Mouse (Mus musculus) Patski (cell line): Measurements from ENCODE around the gene Cmss1. TPM values are rescaled to one million over a fixed set of nuclear protein-coding genes. Genes with fewer than 3 reads are reported as not detected.

Experiments used
- ATAC-seq: fragments of 100-300 bp; one replicate; pipeline ENCODE4 v1.8.0; 2021
- CTCF ChIA-PET: fragments of 350-600 bp; sonication (Branson Sonifier 250); formaldehyde crosslinking; loops from one replicate; lab custom pipeline; 2022; ENCODE audit warnings: inconsistent platforms; lab: Charles Lee
- POLR2A ChIA-PET: fragments of 350-600 bp; sonication (Branson Sonifier 250); formaldehyde crosslinking; loops from one replicate; lab custom pipeline; 2022; ENCODE audit warnings: antibody characterized with exemption, inconsistent platforms; lab: Charles Lee
- DNase-seq: peaks from one replicate; pipeline ENCODE4 v3.0.0-alpha.2; 2011; ENCODE audit warnings: low read depth, low spot score
- H3K27me3 ChIP-seq: fragments of 371-371 bp; one replicate; pipeline ENCODE4 v1.5.1; 2021
- CTCF ChIP-seq: fragments of 100-300 bp; IDR thresholded peaks from one replicate; pipeline ENCODE4 v1.5.1; 2021
- in situ Hi-C: fragments of 300-500 bp; cut with MboI; formaldehyde crosslinking; loops from 3 replicates; pipeline ENCODE4 v1.11.1; 2018; ENCODE audit warnings: low pct_unique_long_range_greater_than_20kb, mixed read lengths
- polyA plus RNA-seq: library from polyadenylated mRNA; unstranded; gene quantifications from one replicate; pipeline ENCODE4 v1.2.3, GENCODE M21; 2021

Gene Cmss1
- polyA plus RNA-seq, 1 experiment from 2014 or later, result 13.8 TPM

DNA sequence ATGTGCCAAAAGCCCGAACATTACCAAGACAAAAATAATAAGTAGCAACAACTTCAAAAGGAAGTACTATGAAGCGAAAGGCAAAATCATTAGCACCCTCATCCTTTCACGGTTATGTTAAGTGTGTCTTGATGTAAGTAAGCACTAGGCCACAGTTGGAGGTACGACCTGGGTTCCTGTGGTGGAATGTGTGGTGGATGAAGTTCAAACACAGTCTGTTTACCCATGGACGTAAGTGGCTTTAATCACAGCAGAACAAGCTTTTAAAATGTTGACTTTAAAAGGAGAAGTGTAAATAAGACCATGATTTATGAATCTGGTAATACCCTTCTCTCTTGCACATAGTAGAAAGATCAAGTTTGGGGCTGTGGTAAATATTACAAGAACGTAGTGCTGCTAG is 100.5 kb downstream of the Cmss1 start:
- POLR2A ChIA-PET, result no interaction called here
- no peak for ATAC-seq

DNA sequence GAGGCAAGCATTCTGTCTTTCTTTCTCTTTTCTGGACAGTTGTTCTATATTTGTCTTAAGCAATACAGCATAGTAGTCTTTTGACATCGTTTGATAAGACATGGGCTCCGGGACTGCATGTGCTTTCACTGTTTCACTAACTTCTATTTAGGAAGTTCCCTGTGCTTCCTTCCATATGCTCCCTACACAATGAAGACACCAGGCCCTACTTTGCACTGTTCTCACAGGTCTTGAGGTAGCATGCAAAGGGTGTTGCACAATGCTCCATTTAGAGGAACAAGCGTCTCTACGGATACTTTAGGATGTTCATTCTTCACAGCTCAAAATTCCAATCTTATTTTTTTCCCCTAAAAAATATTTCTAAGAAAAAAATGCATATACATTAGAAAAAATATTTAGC is 101.9 kb downstream of the Cmss1 start:
- in situ Hi-C loops, result no loop called here
- ATAC-seq (no peak), DNase-seq (no peak)
- POLR2A ChIA-PET, result no interaction called here
- CTCF ChIA-PET, result interaction anchor here (1.1 kb wide), 1 partner anchor 9 kb away, joined by 3 read pairs; no protein-coding TSS in a partner anchor
- no peak for TF ChIP-seq CTCF
- no peaks in the 10 kb centered on the region for H3K27me3 ChIP-seq

More for the DNA sequence above, 100.5 kb downstream of the Cmss1 start:
- CTCF ChIA-PET, result no interaction called here
- H3K27me3 ChIP-seq, result no peaks in the 10 kb centered on the region
- TF ChIP-seq CTCF, result no peak
- DNase-seq, result no peak
- in situ Hi-C loops, result no loop called here

DNA sequence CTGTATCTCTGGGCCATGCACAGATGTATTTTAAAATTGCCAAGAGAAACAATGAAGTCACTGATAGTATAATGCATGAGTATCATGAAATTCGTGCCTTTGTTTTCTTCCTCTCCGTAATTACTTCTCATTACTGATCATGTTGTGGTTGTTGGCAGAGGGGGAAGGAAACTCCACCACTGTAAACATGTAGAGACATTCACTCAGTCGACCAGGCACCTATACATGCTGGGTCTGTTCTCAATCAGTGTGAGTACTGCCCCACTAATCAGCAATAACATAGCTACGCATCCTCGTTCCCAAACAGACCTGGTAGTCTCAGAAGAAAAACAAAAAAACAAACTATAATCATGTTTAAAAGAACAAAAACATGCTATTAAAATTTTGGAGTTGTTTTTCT is 103.9 kb downstream of the Cmss1 start:
- TF ChIP-seq CTCF, result no peak
- in situ Hi-C loops, result no loop called here
- no peaks in the 10 kb centered on the region for H3K27me3 ChIP-seq
- ATAC-seq (no peak), DNase-seq (no peak)
- CTCF ChIA-PET, result no interaction called here
- POLR2A ChIA-PET, result no interaction called here

DNA sequence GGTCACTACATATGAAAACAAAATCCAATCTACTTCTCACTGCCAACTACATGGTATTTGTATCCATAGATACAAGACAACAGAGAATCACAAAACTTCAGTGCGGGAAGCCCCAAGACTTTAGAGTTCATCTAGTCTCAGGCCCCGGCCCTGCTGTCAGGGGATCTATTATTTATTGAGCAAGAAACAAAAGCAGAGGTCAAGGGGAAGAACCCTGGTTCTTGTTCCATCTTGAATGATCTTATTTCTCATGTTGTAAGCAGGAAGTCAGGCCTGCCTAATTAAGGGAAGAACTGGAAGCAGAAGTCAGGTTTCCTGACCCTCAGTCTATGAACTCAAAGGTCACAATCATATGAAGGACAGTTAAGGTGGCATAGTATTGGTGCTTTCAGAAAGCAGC is 104.4 kb downstream of the Cmss1 start:
- in situ Hi-C loops, result no loop called here
- ChIA-PET CTCF (interaction anchor here (2.1 kb wide), 1 partner anchor 14 kb away, joined by 6 read pairs; no protein-coding TSS in a partner anchor), POLR2A (no interaction called here)
- ATAC-seq (no peak), DNase-seq (no peak)
- no peaks in the 10 kb centered on the region for H3K27me3 ChIP-seq
- TF ChIP-seq CTCF, result no peak

DNA sequence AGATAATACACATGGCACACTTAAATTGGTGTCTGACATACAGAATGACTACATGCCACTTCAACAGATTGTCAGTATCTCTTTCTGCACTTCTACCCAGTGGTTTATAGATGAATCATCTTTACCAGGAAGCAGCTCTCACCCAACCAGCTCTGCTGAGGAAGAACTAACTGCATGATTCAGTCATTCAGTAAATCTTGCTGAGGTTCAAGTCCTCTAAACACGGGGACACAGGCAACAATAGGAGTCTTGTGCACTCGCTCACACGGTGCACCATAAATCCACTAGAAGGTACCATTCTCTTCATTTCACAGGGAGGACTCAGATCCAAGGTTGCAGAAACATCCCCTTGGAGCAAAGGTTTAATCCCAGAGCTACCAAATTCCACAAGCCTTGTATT is 105.8 kb downstream of the Cmss1 start:
- no peaks in the 10 kb centered on the region for H3K27me3 ChIP-seq
- CTCF ChIA-PET, result interaction anchor here (0.8 to 2.1 kb wide), 4 partner anchors 10 to 46 kb away, joined by 3 to 9 read pairs (median 4); no protein-coding TSS in a partner anchor
- no peak for TF ChIP-seq CTCF
- DNase-seq, result no peak
- in situ Hi-C loops, result no loop called here
- ATAC-seq, result no peak
- POLR2A ChIA-PET, result no interaction called here

DNA sequence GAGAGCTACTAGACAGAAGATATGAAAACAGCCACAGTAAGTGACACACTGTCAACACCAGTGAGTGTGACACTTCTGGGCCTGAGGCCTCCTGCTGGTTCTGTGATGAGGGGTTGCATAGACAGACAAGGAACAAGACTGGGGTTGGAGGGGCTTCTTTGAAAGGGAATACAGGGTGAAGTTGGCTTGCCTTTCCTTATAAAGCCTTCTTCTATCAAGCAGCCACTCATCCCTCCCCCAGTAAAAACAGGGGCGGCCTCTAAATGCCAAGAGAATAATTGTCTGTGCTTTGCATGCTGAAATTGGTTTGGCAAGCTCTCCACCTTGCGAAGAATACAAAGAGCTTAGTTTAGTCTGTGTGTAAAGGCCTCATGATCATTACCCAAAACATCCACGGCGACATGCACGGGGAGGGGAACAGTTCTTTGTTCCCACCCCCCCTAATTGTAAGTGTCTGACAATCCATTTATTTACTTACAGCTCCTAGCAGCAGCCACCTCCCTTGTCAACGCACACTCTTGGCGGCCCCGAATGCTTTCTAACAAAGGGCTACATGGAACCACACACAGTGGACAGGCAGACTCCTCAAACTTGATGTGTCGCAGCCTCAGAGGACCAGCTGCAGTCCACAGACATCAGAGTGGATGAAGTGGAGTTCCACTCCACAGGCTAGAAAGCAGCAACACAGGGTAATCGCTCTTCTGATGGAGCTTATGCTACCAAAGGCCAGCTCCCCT is 110.1 kb downstream of the Cmss1 start:
- ChIA-PET CTCF (no interaction called here), POLR2A (interaction anchor here (1.4 kb wide), 1 partner anchor 18 kb away, joined by 4 read pairs; no protein-coding TSS in a partner anchor)
- no peak for ATAC-seq
- no peak for TF ChIP-seq CTCF
- DNase-seq, result no peak
- H3K27me3 ChIP-seq, result no peaks in the 10 kb centered on the region
- in situ Hi-C loops, result no loop called here

DNA sequence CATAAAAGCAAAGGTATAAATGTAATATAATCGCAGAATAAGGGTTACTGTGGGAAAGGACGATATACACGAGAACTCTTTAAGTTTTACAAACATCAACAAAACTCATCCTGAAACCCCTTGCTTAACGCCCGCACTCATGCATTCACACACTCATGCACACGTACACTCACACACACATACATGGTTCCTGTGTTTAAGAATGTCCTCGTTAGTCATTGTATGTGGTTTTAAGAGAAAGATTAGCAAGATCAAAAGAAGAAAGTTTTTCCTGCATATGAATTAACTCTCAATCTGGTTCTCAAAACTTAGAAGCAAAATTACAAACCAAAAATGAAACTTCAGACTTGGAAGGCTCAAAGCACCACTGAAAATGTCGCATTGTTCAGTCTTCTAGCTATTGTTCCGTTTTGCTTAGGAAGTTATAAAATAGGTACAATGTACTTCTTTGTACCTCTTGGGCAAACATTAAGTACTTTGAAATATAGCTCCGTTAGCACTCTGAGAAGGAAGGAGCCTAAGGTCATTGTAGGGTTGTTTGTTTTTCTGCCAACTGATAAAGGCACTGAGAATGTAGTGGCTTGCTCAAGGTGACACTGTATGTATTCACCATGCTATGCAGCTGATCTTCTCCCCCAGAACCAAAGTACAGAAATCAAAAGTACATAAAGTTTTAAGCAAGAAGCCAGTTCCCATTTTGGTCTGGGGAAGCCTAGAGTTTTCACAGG is 111.0 kb downstream of the Cmss1 start:
- no peak for TF ChIP-seq CTCF
- CTCF ChIA-PET, result interaction anchor here (0.9 to 1.2 kb wide), 2 partner anchors 9 kb away, joined by 3 to 5 read pairs; no protein-coding TSS in a partner anchor
- DNase-seq, result no peak
- no peaks in the 10 kb centered on the region for H3K27me3 ChIP-seq
- POLR2A ChIA-PET, result interaction anchor here (1.1 kb wide), 1 partner anchor 30 kb away, joined by 3 read pairs; no protein-coding TSS in a partner anchor
- no peak for ATAC-seq
- in situ Hi-C loops, result no loop called here

DNA sequence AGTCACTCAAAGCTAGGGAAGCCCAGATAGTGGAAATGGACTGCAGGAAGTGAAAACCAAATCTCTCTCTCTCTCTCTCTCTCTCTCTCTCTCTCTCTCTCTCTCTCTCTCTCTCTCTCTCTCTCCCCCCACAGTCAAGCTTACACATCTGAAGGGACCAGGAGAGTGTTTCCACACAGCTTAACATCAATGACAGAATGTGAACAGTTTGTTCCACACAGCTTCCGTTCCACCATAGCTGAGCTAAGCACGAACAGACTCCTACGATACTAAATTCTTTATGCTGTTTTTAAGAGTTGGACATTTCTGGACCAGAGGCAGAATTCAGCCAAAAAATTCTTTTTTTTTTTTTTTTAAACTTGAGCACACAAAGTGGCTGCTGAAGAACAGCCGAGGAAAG is 114.8 kb downstream of the Cmss1 start:
- ChIA-PET POLR2A (no interaction called here), CTCF (interaction anchor here (2.4 kb wide), 1 partner anchor 8 kb away, joined by 9 read pairs; no protein-coding TSS in a partner anchor)
- no peaks in the 10 kb centered on the region for H3K27me3 ChIP-seq
- DNase-seq, result no peak
- in situ Hi-C loops, result no loop called here
- ATAC-seq, result no peak
- no peak for TF ChIP-seq CTCF

DNA sequence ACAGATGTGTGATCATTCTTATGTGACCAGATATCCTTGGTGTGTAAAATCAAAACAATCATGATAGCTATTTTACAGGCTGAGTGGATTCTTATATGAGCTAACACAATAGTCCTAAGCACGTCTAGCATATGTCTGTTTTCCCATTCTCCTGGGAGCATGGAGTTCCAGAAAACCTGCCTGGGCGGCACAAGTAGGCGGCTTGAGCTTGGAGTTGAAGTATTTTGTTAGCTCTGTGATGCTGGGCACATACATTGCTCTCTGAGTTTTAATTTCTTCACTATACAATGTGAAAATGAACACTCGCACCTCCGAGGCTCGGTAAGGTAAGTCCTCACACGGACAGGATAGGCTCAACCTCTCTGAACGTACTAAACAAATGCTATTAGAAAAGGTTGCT is 116.0 kb downstream of the Cmss1 start:
- TF ChIP-seq CTCF, result no peak
- in situ Hi-C loops, result no loop called here

DNA sequence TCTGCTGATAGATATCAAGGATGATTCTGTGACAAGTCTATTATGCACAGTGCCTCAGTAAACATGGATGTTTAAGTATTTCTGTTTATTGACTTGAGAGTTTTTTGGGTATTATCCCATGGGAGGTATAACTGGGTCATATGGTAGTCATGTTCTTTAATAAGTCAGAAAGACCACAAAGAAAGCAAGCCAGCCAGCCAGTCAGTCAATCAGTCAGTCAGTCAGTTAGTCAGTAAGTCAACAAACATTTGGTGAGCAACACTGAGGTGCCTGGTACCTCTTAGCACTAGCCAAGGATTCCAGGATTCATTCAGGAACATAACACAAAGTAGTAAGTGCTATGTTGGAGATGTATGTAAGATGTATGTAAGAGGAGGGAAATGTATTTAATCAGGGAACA is 118.0 kb downstream of the Cmss1 start:
- CTCF ChIA-PET, result no interaction called here
- no peak for TF ChIP-seq CTCF
- no peak for DNase-seq
- ATAC-seq, result no peak
- in situ Hi-C loops, result no loop called here
- H3K27me3 ChIP-seq, result no peaks in the 10 kb centered on the region
- POLR2A ChIA-PET, result no interaction called here

More for the DNA sequence above, 116.0 kb downstream of the Cmss1 start:
- POLR2A ChIA-PET, result no interaction called here
- CTCF ChIA-PET, result interaction anchor here (0.6 to 2.4 kb wide), 3 partner anchors 9 to 12 kb away, joined by 3 to 9 read pairs (median 4); no protein-coding TSS in a partner anchor
- DNase-seq (no peak), ATAC-seq (no peak)
- H3K27me3 ChIP-seq, result no peaks in the 10 kb centered on the region
